Comparison of ENCODE assay signal across 8 mouse cellular contexts in the genomic region with DNA sequence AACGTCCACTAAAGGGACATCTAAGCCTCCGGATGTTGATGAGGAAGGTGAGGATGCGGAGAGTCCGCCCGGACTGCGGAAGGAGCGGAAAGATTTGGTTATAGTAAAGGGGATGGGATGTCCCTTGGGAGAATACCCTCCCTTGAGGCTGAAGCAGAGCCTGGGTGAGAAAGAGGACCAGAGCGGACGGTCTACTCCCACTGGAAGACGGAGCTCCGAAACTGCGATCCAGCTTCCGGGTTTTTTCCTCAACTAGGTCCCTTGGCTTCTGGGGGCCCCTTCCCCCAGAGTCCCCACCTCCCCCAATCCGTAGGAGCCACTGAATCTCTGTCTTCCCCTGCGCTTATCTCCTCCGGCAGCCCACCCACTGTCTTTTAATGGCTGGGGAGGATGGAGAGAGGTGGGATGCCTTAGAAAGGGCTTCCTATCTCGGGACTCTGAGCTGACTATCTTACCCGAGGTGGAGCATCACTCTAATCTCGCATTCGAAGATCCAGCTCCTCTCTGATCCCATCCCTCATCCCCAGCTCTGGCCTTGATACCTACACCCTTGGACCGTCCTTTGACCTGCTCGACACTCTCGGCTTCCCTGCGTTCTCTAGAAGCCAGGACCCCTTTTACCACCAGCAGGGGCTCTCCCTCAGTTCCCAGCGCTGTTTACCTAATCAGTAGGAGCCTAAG. TPM values are rescaled to one million over a fixed set of nuclear protein-coding genes. Genes with fewer than 3 reads are reported as not detected.
DNase-seq lines count a peak whose midpoint lies in the region; ATAC-seq lines count a peak whose summit lies in the region.

No protein-coding gene starts in this region.

- H3K9ac ChIP-seq in hindbrain, embryonic 15.5 days, result peak overlapping the region; percentile 55

- H3K27ac ChIP-seq in hindbrain, embryonic 15.5 days (replicated peaks), result peak overlapping the region; percentile 96

- peak; percentile 76 for DNase-seq in NIH3T3 (ENCODE audit: low read depth)
- DNase-seq in cerebellum, postnatal 14 days, result peak; percentile 82 to 85
- DNase-seq in frontal cortex, postnatal 36 days (ENCODE audit: low spot score in 2 of 2), result peak; percentile 81 to 83
- peak; percentile 79 to 85 for DNase-seq in left cerebral cortex, adult 18-20 months (ENCODE audit: low spot score in 2 of 2)
- DNase-seq in lung, postnatal 36 days, result peak; percentile 62
- DNase-seq in retina, postnatal 7 days (ENCODE audit: low read depth, low spot score), result peak; percentile 34
- peak; percentile 73 for DNase-seq in yolk sac, embryonic 10.5 days (ENCODE audit: low spot score)

- H3K4me2 ChIP-seq in hindbrain, embryonic 15.5 days, result peak overlapping the region; percentile 84

- no peaks in the 10 kb centered on the region for H3K9me3 ChIP-seq in hindbrain, embryonic 15.5 days

- H3K4me1 ChIP-seq in hindbrain, embryonic 15.5 days (replicated peaks), result peaks cover 39% of the 10 kb centered on the region

- H3K4me3 ChIP-seq in hindbrain, embryonic 15.5 days, result peak overlapping the region; percentile 86

- WGBS in hindbrain, embryonic 15.5 days, result under 1% methylated on average over 25 of the region's 25 CpGs

- no peaks in the 10 kb centered on the region for H3K27me3 ChIP-seq in hindbrain, embryonic 15.5 days

- H3K36me3 ChIP-seq in hindbrain, embryonic 15.5 days, result no peaks in the 10 kb centered on the region

- peak; percentile 28 for ATAC-seq in hindbrain, embryonic 15.5 days (ENCODE audit: low FRiP score, low read depth)

RNA-seq across cellular contexts. Expression of a gene that starts 1.0 kb away (rescaled TPM):
- 15.8 and 16.1 TPM in 2 replicates for polyA plus RNA-seq in hindbrain, embryonic 15.5 days (2015; fragmentation: Nextera tagmentation; extraction: Ambion mirVana)
- 100 to 1,000 TPM; 124 to 138 TPM for total RNA-seq in left cerebral cortex, adult 18-20 months (2021)

Comparison
In these comparisons a context has a peak if more than half of its experiments do, and no peak if none do; other contexts are left out.
1. Peak in every context shown above with its lines: DNase-seq, ATAC-seq, H3K4me3 ChIP-seq and H3K27ac ChIP-seq.